Mouse (Mus musculus) liver, postnatal 0 days (tissue): Measurements from ENCODE around the gene 1700061G19Rik.

Experiments
- CTCF ChIP-seq: sonication (generic); IDR thresholded peaks from 2 replicates; pipeline ENCODE4 v1.5.1; 2016; ENCODE audit warnings: antibody characterized with exemption, low read depth
- EP300 ChIP-seq: IDR thresholded peaks from 2 replicates; pipeline ENCODE4 v1.6.1; 2016; ENCODE audit warnings: antibody characterized with exemption, low read depth, mild to moderate bottlenecking

- TF ChIP-seq CTCF (no peak), EP300 (peak; percentile 97)
These were observed 48.6 kb upstream of the 1700061G19Rik start for GRCm38 (mm10) chr17:56826718-56827117.
